Mouse (Mus musculus) limb, embryonic 11.5 days (tissue): ENCODE measurements around the gene Cnpy3. TPM values are rescaled to one million over a fixed set of nuclear protein-coding genes. Genes with fewer than 3 reads are reported as not detected.
"Not testable (repeated sequence)": the region's sequence is repeated elsewhere in the genome, so short reads cannot be mapped to it uniquely, and the experiment has no call there.

Source experiments
- ATAC-seq: fragments of 200-750 bp; cut with Nextera tagmentation; 2 replicates; pipeline ENCODE4 v1.8.0; 2017; ENCODE audit warnings: low read depth; ENCODE audit not compliant: insufficient number of reproducible peaks, low FRiP score, low TSS enrichment
- DNase-seq: peaks from one replicate; pipeline ENCODE4 v3.0.0-alpha.2; 2015; ENCODE audit warnings: low spot score
- H3K27ac ChIP-seq: fragments of 300-500 bp; sonication (generic); replicated peaks from 2 replicates; pipeline ENCODE4 v1.5.1; 2014; ENCODE audit warnings: low read depth, mild to moderate bottlenecking, low read length
- H3K27me3 ChIP-seq: fragments of 300-500 bp; sonication (generic); 2 replicates; pipeline ENCODE4 v1.6.1; 2014; ENCODE audit warnings: mild to moderate bottlenecking, low read length, mixed read lengths; ENCODE audit not compliant: control insufficient read depth, insufficient read depth
- H3K36me3 ChIP-seq: fragments of 300-500 bp; sonication (generic); 2 replicates; pipeline ENCODE4 v1.6.1; 2014; ENCODE audit warnings: mild to moderate bottlenecking, low read length, moderate library complexity, mixed read lengths; ENCODE audit not compliant: control insufficient read depth, insufficient read depth
- H3K4me1 ChIP-seq: fragments of 300-500 bp; sonication (generic); 2 replicates; pipeline ENCODE4 v1.6.1; 2014; ENCODE audit warnings: low read length, mixed read lengths; ENCODE audit not compliant: control insufficient read depth, insufficient read depth
- H3K4me2 ChIP-seq: fragments of 300-500 bp; sonication (generic); 2 replicates; pipeline ENCODE4 v1.6.1; 2014; ENCODE audit warnings: low read depth, mild to moderate bottlenecking, moderate library complexity; ENCODE audit not compliant: severe bottlenecking
- H3K4me3 ChIP-seq: fragments of 300-500 bp; sonication (generic); 2 replicates; pipeline ENCODE4 v1.5.1; 2014; ENCODE audit warnings: low read depth, low read length
- H3K9ac ChIP-seq: fragments of 300-500 bp; sonication (generic); 2 replicates; pipeline ENCODE4 v1.6.1; 2014; ENCODE audit warnings: mild to moderate bottlenecking, low read length
- H3K9me3 ChIP-seq: fragments of 300-500 bp; sonication (generic); 2 replicates; pipeline ENCODE4 v1.6.1; 2016; ENCODE audit warnings: low read length; ENCODE audit not compliant: control insufficient read depth
- WGBS: fragments of 180-500 bp; shearing (Covaris S2); extraction: QIAGEN DNeasy Blood & Tissue Kit; methylation state at CpG from one replicate; pipeline ENCODE4 v1.1.7; 2014; 5-methylcytosine and 5-hydroxymethylcytosine counted together
- polyA plus RNA-seq: library from polyadenylated mRNA; unstranded; fragments of >200 nt; fragmentation: Nextera tagmentation; extraction: Ambion mirVana; gene quantifications from 2 replicates; pipeline ENCODE4 v1.2.1, GENCODE M21; 2014

Gene Cnpy3
- 49.1 and 52.4 TPM in 2 replicates for polyA plus RNA-seq

- peak within 1 kb of the TSS; percentile 67 for H3K9ac ChIP-seq
- DNase-seq (peak; percentile 99), ATAC-seq (peak; percentile 98)
- H3K4me3 ChIP-seq = peak within 1 kb of the TSS; percentile 55
- no peaks in the 10 kb centered on the region for H3K27me3 ChIP-seq
- peak within 1 kb of the TSS; percentile 45 for H3K27ac ChIP-seq
- peaks cover 4% of the 10 kb centered on the region for H3K4me1 ChIP-seq
- H3K4me2 ChIP-seq = peak within 1 kb of the TSS; percentile 68
- no peaks in the 10 kb centered on the region for H3K36me3 ChIP-seq
- under 1% methylated on average over 58 of the region's 58 CpGs for WGBS
- H3K9me3 ChIP-seq = no peaks in the 10 kb centered on the region; the same call in 1 of the 2 replicates
Measured at GRCm38 (mm10) chr17:46751794-46752556, at the start of gene Cnpy3. TSS of gene Cnpy3 (minus strand) at chr17:46752214.

DNA sequence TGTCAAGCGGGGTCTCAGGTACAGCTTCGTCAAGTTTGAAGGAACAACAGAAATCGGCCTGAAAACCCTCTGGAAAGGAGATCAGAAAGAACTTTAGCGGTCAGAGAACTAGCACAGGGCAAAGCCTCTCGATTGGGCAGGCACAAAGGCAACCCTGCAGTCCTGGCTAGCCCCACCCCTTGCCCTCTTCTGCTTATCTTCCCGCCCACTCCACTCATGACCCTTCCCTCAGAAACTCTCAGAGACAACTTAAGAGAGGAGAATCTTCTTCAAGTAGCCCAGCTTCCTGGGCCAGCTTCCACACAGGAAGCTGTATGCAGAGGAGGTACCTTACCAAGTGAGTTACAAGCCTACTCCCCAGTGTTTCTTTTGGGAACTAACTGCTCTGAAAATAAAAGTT, 49.7 kb upstream of the Cnpy3 start:
- no peak overlapping the region for H3K9ac ChIP-seq
- H3K9me3 ChIP-seq = no peaks in the 10 kb centered on the region
- H3K4me2 ChIP-seq = no peak overlapping the region
- H3K27me3 ChIP-seq = no peaks in the 10 kb centered on the region
- H3K27ac ChIP-seq = no peak overlapping the region
- no peak for DNase-seq
- no peak for ATAC-seq
- 91% methylated on average over 6 of the region's 6 CpGs for WGBS
- H3K4me1 ChIP-seq = no peaks in the 10 kb centered on the region
- H3K4me3 ChIP-seq = no peak overlapping the region
- peaks cover 8% of the 10 kb centered on the region; the same call in 1 of the 2 replicates for H3K36me3 ChIP-seq

DNA sequence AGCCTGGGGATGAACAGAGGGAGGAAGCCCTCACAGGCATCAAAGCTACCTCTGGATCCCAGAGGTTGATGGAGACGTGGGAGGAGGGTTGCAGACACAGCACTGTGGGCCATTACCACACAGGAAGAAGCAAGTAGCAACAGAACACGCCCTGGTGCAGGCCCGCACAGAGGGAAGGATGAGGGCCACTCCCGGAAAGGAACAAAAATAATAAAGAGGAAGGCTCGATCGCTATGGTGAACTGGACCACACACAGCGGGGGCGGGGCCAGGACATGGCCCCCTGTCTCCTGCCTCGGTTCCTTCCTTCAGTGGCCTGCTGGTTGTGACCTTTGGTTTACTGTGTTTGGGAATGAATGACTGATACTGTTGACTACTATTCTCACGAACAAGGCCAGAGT, 47.7 kb upstream of the Cnpy3 start:
- no peak overlapping the region for H3K9ac ChIP-seq
- WGBS = 83% methylated on average over 10 of the region's 10 CpGs
- H3K4me1 ChIP-seq = no peaks in the 10 kb centered on the region
- no peaks in the 10 kb centered on the region for H3K27me3 ChIP-seq
- H3K9me3 ChIP-seq = no peaks in the 10 kb centered on the region
- no peak overlapping the region for H3K4me3 ChIP-seq
- no peak overlapping the region for H3K4me2 ChIP-seq
- no peak for ATAC-seq
- no peak overlapping the region for H3K27ac ChIP-seq
- DNase-seq = no peak
- H3K36me3 ChIP-seq = peaks cover 5% of the 10 kb centered on the region; the same call in 1 of the 2 replicates

DNA sequence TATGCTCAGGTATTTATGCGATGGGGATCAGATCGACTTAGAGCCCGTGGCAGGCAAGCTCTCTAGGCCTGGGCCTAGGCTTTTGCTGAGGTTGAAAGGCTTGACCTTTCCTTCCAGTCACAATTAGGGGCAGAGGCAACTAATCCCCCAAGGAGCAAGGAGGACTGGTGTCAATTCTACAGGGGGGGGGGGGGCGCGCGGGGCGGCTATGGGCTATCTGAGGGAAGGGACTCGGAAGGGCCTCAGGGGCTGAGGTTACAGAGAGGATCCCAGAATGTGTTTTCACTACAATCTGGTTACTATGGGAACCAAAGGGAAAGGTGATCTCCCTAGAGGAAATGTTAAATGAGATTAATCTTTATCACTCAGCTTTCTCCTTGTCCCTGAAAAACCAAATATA, 45.4 kb upstream of the Cnpy3 start:
- Histone ChIP-seq H3K27me3 (no peaks in the 10 kb centered on the region), H3K9me3 (no peaks in the 10 kb centered on the region), H3K4me1 (no peaks in the 10 kb centered on the region), H3K4me3 (no peak overlapping the region), H3K9ac (no peak overlapping the region), H3K4me2 (no peak overlapping the region), H3K27ac (no peak overlapping the region), H3K36me3 (peaks cover 5% of the 10 kb centered on the region; the same call in 1 of the 2 replicates)
- WGBS = 32% methylated on average over 8 of the region's 8 CpGs
- ATAC-seq (no peak), DNase-seq (no peak)

DNA sequence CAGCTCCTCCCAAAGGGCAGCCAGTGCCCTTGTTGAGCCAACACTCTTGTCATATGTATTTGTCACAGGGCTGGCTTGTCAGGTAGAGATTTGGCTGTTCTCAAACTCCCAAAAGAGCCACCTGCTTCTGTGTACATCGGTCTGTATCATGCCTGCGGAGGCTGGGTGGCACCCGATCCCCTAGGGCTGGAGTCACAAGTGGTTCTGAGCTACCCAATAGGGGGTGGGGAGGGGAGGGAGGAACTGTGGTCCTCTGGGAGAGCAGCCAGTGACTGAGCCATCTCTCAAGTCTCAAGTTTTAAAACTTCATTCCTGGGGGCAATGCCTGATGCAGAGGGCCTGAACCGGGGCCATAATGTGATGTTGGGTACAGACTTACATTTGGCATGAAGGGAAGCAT, 44.7 kb upstream of the Cnpy3 start:
- no peak overlapping the region for H3K27ac ChIP-seq
- peaks cover 5% of the 10 kb centered on the region; the same call in 1 of the 2 replicates for H3K36me3 ChIP-seq
- H3K4me3 ChIP-seq = no peak overlapping the region
- ATAC-seq (no peak), DNase-seq (no peak)
- WGBS = 85% methylated on average over 4 of the region's 4 CpGs
- no peak overlapping the region for H3K9ac ChIP-seq
- no peak overlapping the region for H3K4me2 ChIP-seq
- H3K4me1 ChIP-seq = no peaks in the 10 kb centered on the region
- no peaks in the 10 kb centered on the region for H3K9me3 ChIP-seq
- H3K27me3 ChIP-seq = no peaks in the 10 kb centered on the region

- no peak overlapping the region for H3K4me3 ChIP-seq
- H3K27ac ChIP-seq = no peak overlapping the region
- WGBS = 77% methylated on average over 2 of the region's 2 CpGs
- H3K4me2 ChIP-seq = no peak overlapping the region
- no peaks in the 10 kb centered on the region for H3K27me3 ChIP-seq
- ATAC-seq = no peak
- no peaks in the 10 kb centered on the region for H3K36me3 ChIP-seq
- no peak for DNase-seq
- H3K4me1 ChIP-seq = no peaks in the 10 kb centered on the region
- no peaks in the 10 kb centered on the region for H3K9me3 ChIP-seq
- H3K9ac ChIP-seq = no peak overlapping the region
Measured at GRCm38 (mm10) chr17:46792963-46793362, 40.9 kb upstream of the Cnpy3 start.

- not testable (repeated sequence) for H3K36me3 ChIP-seq, H3K9ac ChIP-seq, DNase-seq, H3K4me2 ChIP-seq, ATAC-seq, H3K4me1 ChIP-seq, H3K27ac ChIP-seq, H3K27me3 ChIP-seq, H3K4me3 ChIP-seq, H3K9me3 ChIP-seq
- whole genome bisulfite sequencing = 62% methylated on average over 2 of the region's 2 CpGs
Measured at GRCm38 (mm10) chr17:46787974-46788373, 36.0 kb upstream of the Cnpy3 start.

- DNase-seq = no peak
- no peaks in the 10 kb centered on the region for H3K36me3 ChIP-seq
- no peak overlapping the region for H3K4me2 ChIP-seq
- WGBS = 91% methylated on average over 5 of the region's 5 CpGs
- no peaks in the 10 kb centered on the region for H3K4me1 ChIP-seq
- no peaks in the 10 kb centered on the region for H3K9me3 ChIP-seq
- ATAC-seq = no peak
- no peak overlapping the region for H3K4me3 ChIP-seq
- no peaks in the 10 kb centered on the region for H3K27me3 ChIP-seq
- no peak overlapping the region for H3K27ac ChIP-seq
- no peak overlapping the region for H3K9ac ChIP-seq
Measured at GRCm38 (mm10) chr17:46786952-46787351, 34.9 kb upstream of the Cnpy3 start.
